Comparison of ENCODE assay signal across 16 mouse cellular contexts in the genomic region with DNA sequence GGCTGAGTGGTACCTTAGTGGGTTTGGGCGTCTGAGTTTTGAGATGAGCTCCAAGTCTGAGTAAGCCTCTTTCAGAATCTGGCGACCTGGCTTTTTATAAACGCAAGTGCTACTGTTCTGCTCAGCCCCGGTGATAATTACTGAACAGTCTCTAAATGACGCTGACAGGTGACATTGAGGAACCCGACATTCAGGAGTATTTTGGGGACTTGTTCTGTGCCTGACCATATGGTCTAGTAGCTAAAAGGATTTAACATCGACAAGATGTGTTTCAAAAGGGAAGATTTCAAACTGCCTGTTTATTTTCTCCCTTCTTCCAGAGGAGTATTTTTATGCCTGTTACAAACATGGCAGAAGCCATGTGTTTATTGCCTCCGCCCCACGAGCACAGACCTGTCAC.
A peak's percentile ranks its signal among the peaks of the same experiment; 100 is the strongest.
DNase-seq lines count a peak whose midpoint lies in the region; ATAC-seq and TF ChIP-seq lines count a peak whose summit lies in the region.
"Had no signal": no experiment of that assay in that cellular context is flagged by ENCODE, and none has a peak within 500 bp of the region (broad histone marks: within the 10 kb centered on the region; RNA-seq: fewer than 3 reads in every experiment).

No protein-coding gene starts in this region.

- H3K36me3 ChIP-seq in heart, embryonic 13.5 days, result peaks cover 16% of the 10 kb centered on the region
- peaks cover 31% of the 10 kb centered on the region for H3K36me3 ChIP-seq in midbrain, embryonic 10.5 days
- no peaks in the 10 kb centered on the region for H3K36me3 ChIP-seq in midbrain, embryonic 16.5 days (ENCODE audit: control insufficient read depth, insufficient read depth, low read length)
- H3K36me3 ChIP-seq in forebrain, embryonic 16.5 days (ENCODE audit: control insufficient read depth, insufficient read depth), result no peaks in the 10 kb centered on the region
- H3K36me3 ChIP-seq: neural tube, embryonic 12.5 days had no signal

- TF ChIP-seq POLR2A in olfactory bulb, adult 2 months (IDR thresholded peaks at IDR 0.05; ENCODE audit: insufficient read depth, low read depth, low read length), result no peak

- no peaks in the 10 kb centered on the region for H3K9me3 ChIP-seq in heart, embryonic 13.5 days
- no peaks in the 10 kb centered on the region for H3K9me3 ChIP-seq in midbrain, embryonic 10.5 days (replicated peaks)
- H3K9me3 ChIP-seq in midbrain, embryonic 16.5 days (replicated peaks; ENCODE audit: control insufficient read depth, low read length, poor library complexity, severe bottlenecking), result no peaks in the 10 kb centered on the region
- H3K9me3 ChIP-seq in forebrain, embryonic 16.5 days (ENCODE audit: control insufficient read depth, low read length), result no peaks in the 10 kb centered on the region
- H3K9me3 ChIP-seq: midbrain, embryonic 15.5 days; neural tube, embryonic 12.5 days had no signal

- no peak overlapping the region for H3K4me2 ChIP-seq in heart, embryonic 13.5 days
- no peak overlapping the region for H3K4me2 ChIP-seq in midbrain, embryonic 16.5 days (ENCODE audit: low read length)
- no peak overlapping the region for H3K4me2 ChIP-seq in forebrain, embryonic 16.5 days (ENCODE audit: low read length)
- H3K4me2 ChIP-seq: midbrain, embryonic 15.5 days; neural tube, embryonic 12.5 days had no signal

- no peaks in the 10 kb centered on the region for H3K27me3 ChIP-seq in heart, embryonic 13.5 days (replicated peaks)
- no peaks in the 10 kb centered on the region for H3K27me3 ChIP-seq in midbrain, embryonic 10.5 days (ENCODE audit: low read depth, poor library complexity, severe bottlenecking)
- no peaks in the 10 kb centered on the region for H3K27me3 ChIP-seq in midbrain, embryonic 16.5 days (ENCODE audit: control insufficient read depth, insufficient read depth, low read depth, low read length)
- no peaks in the 10 kb centered on the region for H3K27me3 ChIP-seq in forebrain, embryonic 16.5 days (replicated peaks; ENCODE audit: control insufficient read depth, insufficient read depth, low read length)
- H3K27me3 ChIP-seq: midbrain, embryonic 15.5 days; neural tube, embryonic 12.5 days had no signal

- TF ChIP-seq CTCF in olfactory bulb, adult 2 months (IDR thresholded peaks at IDR 0.05; ENCODE audit: insufficient read depth, low read depth, low read length), result no peak

- H3K9ac ChIP-seq in heart, embryonic 13.5 days, result no peak overlapping the region
- no peak overlapping the region for H3K9ac ChIP-seq in midbrain, embryonic 16.5 days (ENCODE audit: low read depth, low read length)
- no peak overlapping the region for H3K9ac ChIP-seq in forebrain, embryonic 16.5 days (replicated peaks; ENCODE audit: low read depth, low read length)
- H3K9ac ChIP-seq: midbrain, embryonic 15.5 days; neural tube, embryonic 12.5 days had no signal

- 73% methylated on average over 9 of the region's 9 CpGs for WGBS in heart, embryonic 13.5 days
- WGBS in midbrain, embryonic 10.5 days, result 91% methylated on average over 9 of the region's 9 CpGs
- WGBS in midbrain, embryonic 16.5 days, result 77% methylated on average over 9 of the region's 9 CpGs
- 61% methylated on average over 9 of the region's 9 CpGs for WGBS in forebrain, embryonic 16.5 days
- WGBS in olfactory bulb, adult 2 months, result 54% methylated on average over 9 of the region's 9 CpGs

- no peak for DNase-seq in heart, adult 8-10 months (ENCODE audit: low spot score)
- DNase-seq in midbrain, embryonic 10.5 days (ENCODE audit: low spot score), result no peak
- DNase-seq in spleen, postnatal 14 days (ENCODE audit: low spot score in 2 of 2), result no peak
- DNase-seq: adrenal gland, postnatal 10 days; cerebellum, adult 11-12 months; kidney, adult 9 months; kidney, postnatal 36 days; lung, adult 18-20 months; lung, postnatal 36 days had no signal

- no peak for ATAC-seq in heart, embryonic 13.5 days (ENCODE audit: extremely low read depth, insufficient number of reproducible peaks, low FRiP score, low TSS enrichment)
- ATAC-seq in midbrain, embryonic 16.5 days, result no peak
- no peak for ATAC-seq in forebrain, embryonic 16.5 days
- ATAC-seq: midbrain, embryonic 15.5 days had no signal

- 0 out of 2 replicates have a peak overlapping the region, but pooled peaks have one; percentile 75 for H3K27ac ChIP-seq in heart, embryonic 13.5 days (replicated peaks)
- peak overlapping the region; percentile 63; the same call in 1 of the 2 replicates for H3K27ac ChIP-seq in midbrain, embryonic 10.5 days (replicated peaks)
- no peak overlapping the region; the same call in 1 of the 2 replicates for H3K27ac ChIP-seq in midbrain, embryonic 16.5 days (ENCODE audit: low read length)
- peak overlapping the region; percentile 58 for H3K27ac ChIP-seq in forebrain, embryonic 16.5 days (ENCODE audit: low read length)
- peak overlapping the region; percentile 52; the same call in 1 of the 2 replicates for H3K27ac ChIP-seq in olfactory bulb, adult 2 months (ENCODE audit: insufficient read depth, low read depth, low read length)
- H3K27ac ChIP-seq: midbrain, embryonic 15.5 days; neural tube, embryonic 12.5 days had no signal

- H3K4me1 ChIP-seq in heart, embryonic 13.5 days, result peaks cover 42% of the 10 kb centered on the region
- peaks cover 39% of the 10 kb centered on the region for H3K4me1 ChIP-seq in midbrain, embryonic 10.5 days
- peaks cover 14% of the 10 kb centered on the region; the same call in 1 of the 2 replicates for H3K4me1 ChIP-seq in midbrain, embryonic 16.5 days (ENCODE audit: control insufficient read depth, insufficient read depth, low read length)
- peaks cover 53% of the 10 kb centered on the region for H3K4me1 ChIP-seq in forebrain, embryonic 16.5 days (replicated peaks; ENCODE audit: control insufficient read depth, insufficient read depth, low read length)
- H3K4me1 ChIP-seq in olfactory bulb, adult 2 months (ENCODE audit: control insufficient read depth, insufficient read depth, low read length), result peaks cover 44% of the 10 kb centered on the region

- no peak overlapping the region for H3K4me3 ChIP-seq in heart, embryonic 13.5 days
- no peak overlapping the region for H3K4me3 ChIP-seq in midbrain, embryonic 10.5 days
- no peak overlapping the region for H3K4me3 ChIP-seq in midbrain, embryonic 16.5 days (ENCODE audit: low read depth, low read length)
- no peak overlapping the region for H3K4me3 ChIP-seq in forebrain, embryonic 16.5 days (replicated peaks; ENCODE audit: low read length)
- H3K4me3 ChIP-seq in olfactory bulb, adult 2 months (ENCODE audit: insufficient read depth, low read depth, low read length), result no peak overlapping the region
- H3K4me3 ChIP-seq: erythroblast, embryonic 14.5 days; midbrain, embryonic 15.5 days; neural tube, embryonic 12.5 days had no signal
